Mouse (Mus musculus) liver, postnatal 0 days (tissue): Measurements from ENCODE around the gene Polr3k.

Source experiments
- CTCF ChIP-seq: sonication (generic); IDR thresholded peaks from 2 replicates; pipeline ENCODE4 v1.5.1; 2016; ENCODE audit warnings: antibody characterized with exemption, low read depth
- EP300 ChIP-seq: IDR thresholded peaks from 2 replicates; pipeline ENCODE4 v1.6.1; 2016; ENCODE audit warnings: antibody characterized with exemption, low read depth, mild to moderate bottlenecking

GRCm38 (mm10) chr2:181864536-181864860 is 361 bp downstream of the Polr3k start:
- TF ChIP-seq CTCF (no peak), EP300 (no peak)
